Mouse (Mus musculus) neural tube, embryonic 12.5 days (tissue): ENCODE measurements around the gene Lrrd1. TPM values are rescaled to one million over a fixed set of nuclear protein-coding genes. Genes with fewer than 3 reads are reported as not detected.
"Not testable (repeated sequence)": the region's sequence is repeated elsewhere in the genome, so short reads cannot be mapped to it uniquely, and the experiment has no call there.

Experiments
- ATAC-seq: fragments of 200-750 bp; cut with Nextera tagmentation; 2 replicates; pipeline ENCODE4 v1.8.0; 2017; ENCODE audit warnings: low read depth, mild to moderate bottlenecking, moderate TSS enrichment, moderate library complexity; ENCODE audit not compliant: low FRiP score
- H3K27ac ChIP-seq: fragments of 300-500 bp; sonication (generic); 2 replicates; pipeline ENCODE4 v1.5.1; 2016
- H3K27me3 ChIP-seq: fragments of 300-500 bp; sonication (generic); replicated peaks from 2 replicates; pipeline ENCODE4 v1.6.1; 2016; ENCODE audit warnings: mild to moderate bottlenecking
- H3K36me3 ChIP-seq: fragments of 300-500 bp; sonication (generic); 2 replicates; pipeline ENCODE4 v1.6.1; 2016; ENCODE audit warnings: mild to moderate bottlenecking
- H3K4me1 ChIP-seq: fragments of 300-500 bp; sonication (generic); 2 replicates; pipeline ENCODE4 v1.6.1; 2016
- H3K4me2 ChIP-seq: fragments of 300-500 bp; sonication (generic); replicated peaks from 2 replicates; pipeline ENCODE4 v1.6.1; 2016; ENCODE audit warnings: mild to moderate bottlenecking
- H3K4me3 ChIP-seq: fragments of 300-500 bp; sonication (generic); 2 replicates; pipeline ENCODE4 v1.5.1; 2016
- H3K9ac ChIP-seq: fragments of 300-500 bp; sonication (generic); 2 replicates; pipeline ENCODE4 v1.6.1; 2016; ENCODE audit warnings: mild to moderate bottlenecking
- H3K9me3 ChIP-seq: fragments of 300-500 bp; sonication (generic); 2 replicates; pipeline ENCODE4 v1.6.1; 2016; ENCODE audit warnings: mild to moderate bottlenecking
- WGBS: fragments of 180-500 bp; shearing (Covaris S2); methylation state at CpG from one replicate; pipeline ENCODE4 v1.1.7; 2016; 5-methylcytosine and 5-hydroxymethylcytosine counted together
- polyA plus RNA-seq: library from polyadenylated mRNA; unstranded; fragments of >200 nt; fragmentation: Nextera tagmentation; extraction: Ambion mirVana; gene quantifications from 2 replicates; pipeline ENCODE4 v1.2.1, GENCODE M21; 2016

Gene Lrrd1
- polyA plus RNA-seq, 1 experiment from 2014 or later: 0.19 TPM

- Histone ChIP-seq H3K4me2 (no peak overlapping the region), H3K27me3 (no peaks in the 10 kb centered on the region), H3K27ac (no peak overlapping the region), H3K9ac (no peak overlapping the region), H3K4me1 (no peaks in the 10 kb centered on the region), H3K4me3 (no peak overlapping the region), H3K36me3 (no peaks in the 10 kb centered on the region), H3K9me3 (no peaks in the 10 kb centered on the region)
- ATAC-seq: no peak
- 43% methylated on average over 1 of the region's 1 CpGs for WGBS
Observed at GRCm38 (mm10) chr5:3872348-3872747, 27.4 kb downstream of the Lrrd1 start.

DNA sequence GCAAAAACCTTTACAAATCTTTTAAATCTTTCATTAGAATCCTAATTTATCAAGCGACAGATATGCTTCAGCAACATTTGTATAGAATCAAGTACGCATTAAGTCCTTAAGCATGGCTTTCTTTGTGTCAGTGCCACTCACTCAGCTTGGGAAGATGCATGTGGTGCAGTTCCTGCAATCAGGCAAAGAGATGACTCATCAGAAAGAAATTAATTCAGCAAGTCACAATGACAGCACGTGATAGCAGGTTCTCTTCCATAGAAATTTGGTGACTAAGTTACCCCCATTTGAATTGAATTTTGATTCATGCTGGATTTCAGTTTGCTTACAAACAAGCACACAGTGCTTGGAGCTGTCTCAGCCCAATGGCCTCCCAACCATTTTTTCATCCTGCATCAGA is 28.5 kb downstream of the Lrrd1 start:
- WGBS: 84% methylated on average over 3 of the region's 3 CpGs
- ATAC-seq: no peak
- H3K36me3 ChIP-seq: no peaks in the 10 kb centered on the region
- no peaks in the 10 kb centered on the region for H3K4me1 ChIP-seq
- no peak overlapping the region for H3K27ac ChIP-seq
- H3K9me3 ChIP-seq: no peaks in the 10 kb centered on the region
- no peak overlapping the region for H3K4me3 ChIP-seq
- no peak overlapping the region for H3K4me2 ChIP-seq
- H3K9ac ChIP-seq: no peak overlapping the region
- H3K27me3 ChIP-seq: no peaks in the 10 kb centered on the region

DNA sequence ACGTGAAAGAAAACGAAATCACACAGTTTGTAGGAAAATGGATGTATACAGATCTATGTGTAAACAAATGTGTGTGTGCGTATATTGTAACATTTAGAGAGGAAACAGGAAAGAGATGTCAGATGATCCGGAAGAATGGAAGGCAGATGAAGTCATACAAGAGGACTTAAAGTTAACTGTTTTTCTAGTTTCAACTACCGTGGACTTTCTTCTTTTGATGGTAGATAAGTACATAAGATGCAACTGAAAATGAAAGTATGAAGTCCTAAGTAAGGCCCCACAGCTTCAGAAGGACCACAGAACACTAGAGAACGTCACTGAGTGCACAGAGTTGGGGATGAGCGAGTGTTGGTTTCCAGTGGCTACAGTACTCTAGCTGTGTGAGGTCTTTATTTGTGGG is 41.9 kb downstream of the Lrrd1 start:
- not testable (repeated sequence) for H3K27me3 ChIP-seq, H3K27ac ChIP-seq, H3K36me3 ChIP-seq, H3K4me3 ChIP-seq, H3K4me1 ChIP-seq, H3K4me2 ChIP-seq, H3K9me3 ChIP-seq, ATAC-seq, H3K9ac ChIP-seq
- 90% methylated on average over 7 of the region's 7 CpGs for WGBS

DNA sequence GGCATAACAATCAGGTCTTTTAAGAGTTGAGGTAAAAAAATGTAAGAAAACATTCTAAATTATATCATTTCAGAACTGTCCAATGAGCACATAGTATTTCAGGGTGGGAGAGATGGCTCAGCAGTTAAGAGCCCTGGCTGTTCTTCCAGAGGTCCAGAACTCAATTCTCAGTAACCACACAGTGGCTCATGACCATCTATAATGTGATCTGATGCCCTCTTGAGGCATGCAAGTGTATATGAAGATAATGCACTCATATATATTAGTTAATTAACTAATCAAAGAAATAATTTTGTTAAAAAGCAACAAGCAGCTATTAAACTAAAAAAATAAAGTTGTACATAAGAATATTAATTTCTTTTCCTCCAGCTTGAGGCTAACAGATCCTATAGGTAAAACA is 44.2 kb downstream of the Lrrd1 start:
- Histone ChIP-seq H3K27ac (no peak overlapping the region), H3K4me1 (peaks cover 2% of the 10 kb centered on the region; the same call in 1 of the 2 replicates), H3K4me2 (no peak overlapping the region), H3K27me3 (no peaks in the 10 kb centered on the region), H3K4me3 (no peak overlapping the region), H3K36me3 (no peaks in the 10 kb centered on the region), H3K9ac (no peak overlapping the region), H3K9me3 (no peaks in the 10 kb centered on the region)
- ATAC-seq: no peak

GRCm38 (mm10) chr5:3893459-3894293 is 48.7 kb downstream of the Lrrd1 start, which contains the start of gene Mterf1a:
Gene Mterf1a (minus strand): TSS chr5:3893933.
- H3K27me3 ChIP-seq, H3K36me3 ChIP-seq, H3K9me3 ChIP-seq, H3K4me1 ChIP-seq, H3K27ac ChIP-seq: not testable (repeated sequence)
- Histone ChIP-seq H3K4me2 (peak within 1 kb of the TSS; percentile 67), H3K4me3 (peak within 1 kb of the TSS; percentile 39), H3K9ac (peak within 1 kb of the TSS; percentile 45; the same call in 1 of the 2 replicates)
- 1% methylated on average over 9 of the region's 47 CpGs for WGBS
- ATAC-seq: peak; percentile 99

- not testable (repeated sequence) for H3K4me2 ChIP-seq, H3K9ac ChIP-seq, H3K27ac ChIP-seq, H3K4me1 ChIP-seq, H3K27me3 ChIP-seq, ATAC-seq, H3K36me3 ChIP-seq, H3K4me3 ChIP-seq, H3K9me3 ChIP-seq
- 98% methylated on average over 4 of the region's 4 CpGs for WGBS
Observed at GRCm38 (mm10) chr5:3894294-3894619, 49.3 kb downstream of the Lrrd1 start.

DNA sequence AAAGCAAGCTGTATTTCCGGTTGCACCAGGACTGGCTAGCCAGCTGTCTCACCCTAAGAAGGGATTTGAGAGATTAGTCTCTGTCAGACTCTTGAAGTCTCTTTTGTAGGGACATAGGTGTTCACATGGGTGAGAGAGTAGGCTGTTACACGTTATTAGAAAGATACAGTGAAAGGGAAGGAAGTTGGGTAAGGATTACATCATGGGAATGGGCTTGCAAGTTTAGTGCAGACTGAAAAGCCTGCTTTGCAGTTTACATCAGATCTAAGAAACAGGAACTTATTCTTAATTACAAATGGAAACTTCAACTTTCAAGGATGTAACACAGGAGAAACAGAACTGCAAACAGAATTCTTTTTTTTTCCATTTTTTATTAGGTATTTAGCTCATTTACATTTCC is 60.5 kb downstream of the Lrrd1 start:
- no peak overlapping the region for H3K27ac ChIP-seq
- H3K36me3 ChIP-seq: no peaks in the 10 kb centered on the region
- 79% methylated on average over 2 of the region's 2 CpGs for WGBS
- H3K4me2 ChIP-seq: no peak overlapping the region
- no peak overlapping the region for H3K4me3 ChIP-seq
- ATAC-seq: no peak
- no peaks in the 10 kb centered on the region for H3K9me3 ChIP-seq
- H3K9ac ChIP-seq: no peak overlapping the region
- H3K27me3 ChIP-seq: no peaks in the 10 kb centered on the region
- H3K4me1 ChIP-seq: no peaks in the 10 kb centered on the region

Other genes starting within 250 kb of the Lrrd1 start
- gene Pex1, start 249.1 kb upstream of the Lrrd1 start, polyA plus RNA-seq: 20.6 and 22.4 TPM in 2 replicates
- 12.6 and 15.1 TPM in 2 replicates for gene Rbm48, start 248.6 kb upstream of the Lrrd1 start, polyA plus RNA-seq
- not detected in 2 replicates for gene Tmbim7, start 194.0 kb upstream of the Lrrd1 start, polyA plus RNA-seq
- 72.0 and 74.6 TPM in 2 replicates for gene Gatad1, start 188.0 kb upstream of the Lrrd1 start, polyA plus RNA-seq
- gene Ankib1, start 42.2 kb upstream of the Lrrd1 start, polyA plus RNA-seq: 21.7 and 21.9 TPM in 2 replicates
- 69.4 and 73.5 TPM in 2 replicates for gene Krit1, start 42.0 kb upstream of the Lrrd1 start, polyA plus RNA-seq
- gene Mterf1a, start 48.8 kb downstream of the Lrrd1 start, polyA plus RNA-seq: 7.9 and 9.7 TPM in 2 replicates
- gene Akap9, start 82.9 kb downstream of the Lrrd1 start, polyA plus RNA-seq: 280 and 299 TPM in 2 replicates